Mouse (Mus musculus) layer of hippocampus, adult 18-20 months (tissue): ENCODE measurements at regions not wholly inside any gene's neighbourhood (a gene's known extent, or its start where the extent isn't known, plus 50 kb on each side); places are given as distances from the start of the nearest gene placed in this dataset.

Source experiments
- DNase-seq, 2 experiments: peaks; one replicate each; pipeline ENCODE4 v3.0.0; 2022; ENCODE audit warnings: low spot score in 2 of 2

DNA sequence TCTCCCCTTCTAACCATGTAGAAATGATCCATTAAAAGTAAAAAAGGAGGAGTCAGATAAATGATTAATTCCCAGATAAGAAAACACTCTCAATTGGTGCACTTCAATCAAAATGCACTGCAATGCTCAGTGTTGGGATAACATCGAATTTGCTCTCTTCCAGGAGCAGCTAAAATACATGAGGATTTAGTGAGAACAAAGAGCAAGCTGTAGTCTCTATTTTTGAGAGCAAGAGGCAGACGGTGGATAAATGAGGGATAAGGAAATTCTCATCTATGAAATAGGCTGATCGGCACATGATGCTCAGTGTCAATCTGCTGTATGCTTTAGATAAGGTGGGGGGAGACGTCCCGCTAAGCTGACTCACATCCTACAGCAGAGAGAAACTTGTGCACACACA, 1254.1 kb downstream of the Fscb start:
- DNase-seq: peak in 1 of 2 experiments; percentile 37
